Mouse (Mus musculus): ENCODE measurements around the gene Edem1. TPM values are rescaled to one million over a fixed set of nuclear protein-coding genes. Genes with fewer than 3 reads are reported as not detected.

The Edem1 gene
- polyA plus RNA-seq, 1 experiment, result 18.4 TPM

GRCm38 (mm10) chr6:108827336-108827920, 1.0 kb upstream of the Edem1 start:
- WGBS, result 41% methylated on average over 5 of the region's 5 CpGs
- DNase-seq, result no peak
- peak overlapping the region; percentile 52 for H3K4me3 ChIP-seq (replicated peaks; ENCODE audit: extremely low read depth, low read depth, low read length)
- H3K4me1 ChIP-seq (ENCODE audit: control insufficient read depth, insufficient read depth, low read length), result peaks cover 18% of the 10 kb centered on the region
- TF ChIP-seq POLR2A (IDR thresholded peaks at IDR 0.05; ENCODE audit: borderline replicate concordance, extremely low read depth, low read depth, low read length) (no peak), CTCF (IDR thresholded peaks at IDR 0.05; ENCODE audit: insufficient read depth, low read length) (no peak)

- under 1% methylated on average over 56 of the region's 56 CpGs for WGBS
- TF ChIP-seq CTCF (IDR thresholded peaks at IDR 0.05; ENCODE audit: insufficient read depth, low read length) (no peak), POLR2A (IDR thresholded peaks at IDR 0.05; ENCODE audit: borderline replicate concordance, extremely low read depth, low read depth, low read length) (no peak)
- DNase-seq, result no peak
- Histone ChIP-seq H3K4me3 (replicated peaks; ENCODE audit: extremely low read depth, low read depth, low read length) (peak overlapping the region; percentile 87), H3K4me1 (ENCODE audit: control insufficient read depth, insufficient read depth, low read length) (peaks cover 18% of the 10 kb centered on the region)
Measured at GRCm38 (mm10) chr6:108828872-108829271, 431 bp downstream of the Edem1 start.

- Histone ChIP-seq H3K4me1 (ENCODE audit: control insufficient read depth, insufficient read depth, low read length) (peaks cover 18% of the 10 kb centered on the region), H3K4me3 (replicated peaks; ENCODE audit: extremely low read depth, low read depth, low read length) (peak overlapping the region; percentile 87)
- peak; percentile 51 for DNase-seq
- TF ChIP-seq POLR2A (IDR thresholded peaks at IDR 0.05; ENCODE audit: borderline replicate concordance, extremely low read depth, low read depth, low read length), result peak; percentile 18; the same call in 1 of the 2 replicates
- TF ChIP-seq CTCF (IDR thresholded peaks at IDR 0.05; ENCODE audit: insufficient read depth, low read length), result no peak
- 7% methylated on average over 22 of the region's 22 CpGs for WGBS
Measured at GRCm38 (mm10) chr6:108829386-108830370, 1.2 kb downstream of the Edem1 start.

GRCm38 (mm10) chr6:108832170-108832569, 3.7 kb downstream of the Edem1 start:
- no peak for DNase-seq
- WGBS, result 75% methylated on average over 1 of the region's 1 CpGs
- H3K4me3 ChIP-seq (replicated peaks; ENCODE audit: extremely low read depth, low read depth, low read length), result no peak overlapping the region

GRCm38 (mm10) chr6:108832989-108833388, 4.5 kb downstream of the Edem1 start:
- 40% methylated on average over 6 of the region's 6 CpGs for WGBS
- TF ChIP-seq POLR2A (IDR thresholded peaks at IDR 0.05; ENCODE audit: borderline replicate concordance, extremely low read depth, low read depth, low read length) (no peak), CTCF (IDR thresholded peaks at IDR 0.05; ENCODE audit: insufficient read depth, low read length) (no peak)

More at GRCm38 (mm10) chr6:108832170-108832569, 3.7 kb downstream of the Edem1 start:
- no peak for TF ChIP-seq CTCF (IDR thresholded peaks at IDR 0.05; ENCODE audit: insufficient read depth, low read length)
- TF ChIP-seq POLR2A (IDR thresholded peaks at IDR 0.05; ENCODE audit: borderline replicate concordance, extremely low read depth, low read depth, low read length), result no peak
- H3K4me1 ChIP-seq (ENCODE audit: control insufficient read depth, insufficient read depth, low read length), result peaks cover 13% of the 10 kb centered on the region

GRCm38 (mm10) chr6:108833963-108834697, 5.7 kb downstream of the Edem1 start:
- Histone ChIP-seq H3K4me1 (ENCODE audit: control insufficient read depth, insufficient read depth, low read length) (peaks cover 13% of the 10 kb centered on the region), H3K4me3 (replicated peaks; ENCODE audit: extremely low read depth, low read depth, low read length) (no peak overlapping the region)
- no peak for DNase-seq
- WGBS, result 55% methylated on average over 8 of the region's 8 CpGs
- no peak for TF ChIP-seq CTCF (IDR thresholded peaks at IDR 0.05; ENCODE audit: insufficient read depth, low read length)
- TF ChIP-seq POLR2A (IDR thresholded peaks at IDR 0.05; ENCODE audit: borderline replicate concordance, extremely low read depth, low read depth, low read length), result no peak

More at GRCm38 (mm10) chr6:108832989-108833388, 4.5 kb downstream of the Edem1 start:
- DNase-seq, result no peak
- Histone ChIP-seq H3K4me1 (ENCODE audit: control insufficient read depth, insufficient read depth, low read length) (peaks cover 13% of the 10 kb centered on the region), H3K4me3 (replicated peaks; ENCODE audit: extremely low read depth, low read depth, low read length) (no peak overlapping the region)

- TF ChIP-seq CTCF (IDR thresholded peaks at IDR 0.05; ENCODE audit: insufficient read depth, low read length) (no peak), POLR2A (IDR thresholded peaks at IDR 0.05; ENCODE audit: borderline replicate concordance, extremely low read depth, low read depth, low read length) (no peak)
- 50% methylated on average over 16 of the region's 16 CpGs for WGBS
- no peak overlapping the region for H3K4me3 ChIP-seq (replicated peaks; ENCODE audit: extremely low read depth, low read depth, low read length)
- DNase-seq, result peak; percentile 38
- peaks cover 3% of the 10 kb centered on the region for H3K4me1 ChIP-seq (ENCODE audit: control insufficient read depth, insufficient read depth, low read length)
Measured at GRCm38 (mm10) chr6:108835765-108836691, 7.6 kb downstream of the Edem1 start.

- no peak overlapping the region for H3K4me3 ChIP-seq (replicated peaks; ENCODE audit: extremely low read depth, low read depth, low read length)
- WGBS, result 80% methylated on average over 4 of the region's 4 CpGs
- TF ChIP-seq POLR2A (IDR thresholded peaks at IDR 0.05; ENCODE audit: borderline replicate concordance, extremely low read depth, low read depth, low read length), result no peak
- no peak for TF ChIP-seq CTCF (IDR thresholded peaks at IDR 0.05; ENCODE audit: insufficient read depth, low read length)
- DNase-seq, result no peak
- no peaks in the 10 kb centered on the region; the same call in 1 of the 2 replicates for H3K4me1 ChIP-seq (ENCODE audit: control insufficient read depth, insufficient read depth, low read length)
Measured at GRCm38 (mm10) chr6:108837081-108837480, 8.6 kb downstream of the Edem1 start.

Measured in lung, adult 2 months (tissue).